Mouse (Mus musculus) small intestine, adult 2 months (tissue): ENCODE results near the gene Olfr403.
"Not testable (repeated sequence)": the region's sequence is repeated elsewhere in the genome, so short reads cannot be mapped to it uniquely, and the experiment has no call there.

Experiments
- CTCF ChIP-seq: fragments of 200-500 bp; IDR thresholded peaks from 2 replicates; pipeline ENCODE4 v1.5.1; 2012; ENCODE audit warnings: low read depth, mild to moderate bottlenecking, control low read depth, inconsistent platforms, low read length, moderate library complexity, mixed read lengths; ENCODE audit not compliant: insufficient replicate concordance, insufficient read length; ENCODE audit errors: extremely low read depth
- POLR2A ChIP-seq: fragments of 200-500 bp; IDR thresholded peaks from 2 replicates; pipeline ENCODE4 v1.6.1; 2012; ENCODE audit warnings: low read depth, mild to moderate bottlenecking, control low read depth, inconsistent platforms, low read length, moderate library complexity

DNA sequence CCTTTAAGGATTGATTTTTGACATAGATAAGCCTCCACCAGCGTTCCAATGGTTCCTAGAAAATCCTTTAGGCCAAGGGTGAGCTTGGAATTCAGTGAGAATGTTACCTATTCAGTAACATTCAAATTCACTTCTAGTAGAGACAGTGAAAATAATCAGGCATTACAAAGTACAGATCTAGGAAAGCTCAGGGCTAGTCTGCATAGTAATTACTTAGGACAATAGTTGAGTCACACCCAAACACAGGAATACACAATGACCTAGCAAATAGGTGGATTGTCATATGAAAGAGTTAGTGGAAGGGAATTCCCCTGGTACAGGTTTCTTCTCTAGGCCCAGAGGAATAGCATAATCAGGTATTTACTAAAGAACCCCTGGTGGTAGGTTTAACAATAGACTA lies 46.0 kb upstream of the Olfr403 start:
- TF ChIP-seq CTCF, POLR2A: not testable (repeated sequence)
